Mouse (Mus musculus): ENCODE data around the gene Ydjc.

Gene Ydjc

GRCm38 (mm10) chr16:17144339-17144738 is at the start of gene Ydjc:
Ydjc (plus strand) TSS chr16:17144621.
- no peak for DNase-seq (ENCODE audit: low read depth, low spot score)

GRCm38 (mm10) chr16:17096938-17097337 is 47.5 kb upstream of the Ydjc start:
- DNase-seq (ENCODE audit: low read depth, low spot score) = no peak

DNA sequence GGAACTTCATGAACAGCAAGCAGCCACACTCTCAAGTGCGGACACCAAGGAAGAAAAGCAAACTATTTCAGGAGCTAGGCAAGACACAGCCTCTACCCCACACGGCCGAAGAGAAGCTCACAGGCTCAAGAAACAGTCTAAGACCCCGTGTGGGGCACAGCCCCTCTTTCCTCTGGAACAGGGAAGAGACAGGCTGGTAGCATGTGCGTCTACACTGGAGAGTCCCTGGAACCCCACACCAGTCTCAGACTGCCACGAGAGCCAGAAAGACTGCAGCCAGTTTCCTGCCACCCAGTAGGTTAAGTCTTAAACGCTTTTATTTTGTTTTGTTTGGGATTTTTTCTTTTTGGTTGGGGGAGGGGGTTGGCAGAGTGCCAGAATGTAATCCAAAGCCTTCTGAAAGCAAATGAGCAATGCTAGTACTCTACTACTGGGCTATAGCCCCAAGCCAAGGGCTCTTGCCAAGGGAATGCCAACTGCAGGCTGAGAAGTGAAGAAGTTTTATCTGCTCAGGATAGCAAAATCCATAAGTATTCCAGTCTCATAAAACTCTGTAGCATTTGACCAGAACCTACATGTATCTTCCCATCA is 41.7 kb upstream of the Ydjc start:
- DNase-seq (ENCODE audit: low read depth, low spot score) = no peak

- DNase-seq (ENCODE audit: low read depth, low spot score) = no peak
Observed at GRCm38 (mm10) chr16:17104600-17104999, 39.8 kb upstream of the Ydjc start.

DNA sequence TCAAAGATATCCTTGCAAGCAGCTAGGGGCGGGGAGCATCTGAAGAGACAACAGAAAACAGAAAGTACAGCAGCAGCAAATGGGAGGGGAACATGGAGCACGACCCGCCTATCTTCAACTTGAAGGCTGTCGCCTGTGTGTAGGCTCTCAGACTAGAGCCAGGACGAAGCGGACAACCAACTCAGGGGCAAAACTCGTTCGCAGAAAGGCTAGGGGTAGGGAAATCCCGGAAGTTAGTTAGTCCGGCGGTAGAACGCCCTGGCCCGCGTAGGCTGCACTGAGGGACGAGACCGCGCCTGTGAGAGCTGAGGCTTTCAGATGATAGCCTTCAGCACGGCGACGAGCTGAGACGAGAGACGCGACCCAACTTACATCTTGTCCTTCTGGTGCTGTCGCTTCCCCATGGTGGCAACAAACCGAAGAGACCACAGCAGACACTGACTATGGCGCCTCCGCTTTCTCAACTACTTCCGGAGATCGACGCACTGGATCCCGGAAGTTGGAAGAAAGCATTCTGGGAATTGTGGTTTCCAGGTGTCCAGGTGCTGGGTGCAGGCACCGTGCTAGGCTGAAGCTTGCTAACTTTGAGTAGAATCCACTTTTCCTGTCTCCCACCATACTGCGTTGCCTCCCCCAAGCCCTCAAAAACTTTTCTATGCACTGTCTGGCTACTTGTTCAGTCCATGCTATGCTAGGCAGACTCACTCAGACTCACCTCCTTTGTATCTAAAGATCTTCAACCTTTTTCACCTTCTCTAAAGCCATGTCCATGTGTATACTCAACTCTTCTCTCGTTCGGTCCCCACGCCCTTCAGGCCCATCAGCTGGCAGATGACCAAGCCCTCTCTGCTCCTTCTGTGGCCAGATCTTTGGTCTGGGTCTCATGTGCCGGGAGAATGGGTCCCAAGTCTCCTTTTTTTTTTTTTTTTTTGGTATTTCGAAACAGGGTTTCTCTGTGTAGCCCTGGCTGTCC is 33.4 kb upstream of the Ydjc start, which contains the start of gene Ppil2:
TSS of gene Ppil2 (minus strand) at position 487 of the 973 bp plus-strand sequence.
- peak; percentile 72 for DNase-seq (ENCODE audit: low read depth, low spot score)

DNA sequence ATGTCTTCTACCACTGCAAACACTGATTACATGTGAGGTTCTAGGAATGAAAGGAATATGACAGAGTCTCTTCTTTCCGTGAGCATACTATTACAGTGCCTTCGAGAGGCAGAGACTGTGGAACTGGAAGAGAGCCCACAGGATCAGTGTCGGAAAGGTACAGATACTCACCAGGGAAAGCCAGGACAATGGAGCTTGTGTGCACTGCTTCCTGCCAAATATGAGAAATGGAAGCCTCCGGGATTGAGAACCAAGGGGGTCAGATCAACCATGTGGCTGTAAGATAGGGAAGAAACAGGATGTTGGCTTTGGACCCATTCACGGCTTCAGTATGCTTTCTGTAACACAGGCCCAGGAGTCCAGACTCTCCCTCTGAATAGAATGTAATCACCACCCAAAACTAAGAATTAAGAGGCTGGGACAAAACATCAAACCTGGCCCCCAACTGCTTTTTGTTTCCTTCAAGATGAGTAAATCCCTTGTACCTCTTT is 27.1 kb upstream of the Ydjc start:
- no peak for DNase-seq (ENCODE audit: low read depth, low spot score)

GRCm38 (mm10) chr16:17121569-17121968 is 22.9 kb upstream of the Ydjc start:
- DNase-seq (ENCODE audit: low read depth, low spot score) = no peak

DNA sequence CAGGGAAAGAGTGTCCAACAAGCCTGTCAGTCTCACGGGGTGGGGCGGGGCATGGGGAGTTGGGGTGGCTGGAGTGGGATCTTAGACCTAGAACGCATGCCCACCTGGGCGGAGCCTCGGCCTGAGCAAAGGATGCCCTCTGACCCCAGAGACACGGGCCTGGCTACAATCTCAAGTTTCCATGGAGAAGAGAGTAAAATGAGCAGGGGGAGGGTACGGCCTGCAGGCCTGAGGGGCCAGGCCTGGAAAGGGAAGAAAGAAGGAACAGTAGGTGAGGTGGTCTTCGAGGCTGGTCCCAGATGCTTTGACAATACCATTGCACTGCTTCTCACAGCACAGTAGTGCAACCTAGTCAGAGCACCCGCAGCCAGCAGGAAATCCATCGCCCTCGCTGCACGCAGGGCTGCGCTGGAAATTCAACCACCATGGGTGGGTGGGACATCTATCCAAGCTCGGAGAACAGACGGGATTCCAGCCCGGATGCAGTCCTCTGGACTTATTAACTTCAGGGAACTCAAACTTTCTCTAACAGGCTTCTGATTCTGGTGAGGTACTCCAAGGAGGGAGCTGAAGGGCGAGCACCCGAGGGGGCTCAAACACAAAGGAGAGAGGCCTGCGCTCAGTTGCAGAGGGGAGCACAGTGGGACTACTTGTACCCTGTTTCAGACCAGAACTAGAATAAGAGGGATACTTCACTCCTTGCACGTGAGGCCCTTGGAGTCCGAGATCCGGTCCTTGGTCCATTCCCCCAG is 20.1 kb upstream of the Ydjc start:
- no peak for DNase-seq (ENCODE audit: low read depth, low spot score)

DNA sequence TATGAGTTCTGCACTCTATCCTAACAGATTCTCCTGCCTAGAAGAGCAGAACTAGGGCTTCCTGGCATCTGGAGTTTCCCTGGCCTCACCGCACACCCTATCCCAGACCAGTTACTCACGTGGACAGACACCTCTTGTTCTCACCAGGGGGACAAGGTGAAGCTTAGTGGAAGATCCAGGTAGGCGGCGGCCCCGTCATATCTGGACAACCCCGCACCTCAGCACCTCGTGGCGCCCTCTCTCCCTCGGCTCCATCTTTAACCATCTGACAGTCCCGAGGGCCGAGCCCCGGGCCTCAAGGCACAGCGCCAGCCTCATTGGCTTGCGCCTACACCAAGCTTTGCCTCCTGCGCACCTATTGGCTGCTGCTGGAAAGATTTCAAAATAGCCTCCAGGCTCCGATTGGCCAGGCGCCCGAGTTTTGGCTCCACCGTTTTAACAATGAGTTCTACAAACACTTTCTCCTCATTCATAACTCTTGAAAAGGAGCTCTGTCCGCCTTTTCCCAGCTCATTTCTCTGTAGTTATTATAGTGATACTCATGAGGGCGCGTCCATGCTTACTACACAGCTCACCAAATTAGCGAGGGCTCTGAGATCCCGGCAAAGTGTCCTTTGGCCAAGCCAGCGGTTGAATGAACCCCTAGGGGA is 19.4 kb upstream of the Ydjc start, which contains the start of gene 2610318N02Rik:
TSS of gene 2610318N02Rik (minus strand) at position 297 of the 650 bp plus-strand sequence.
- DNase-seq (ENCODE audit: low read depth, low spot score) = peak; percentile 52

DNA sequence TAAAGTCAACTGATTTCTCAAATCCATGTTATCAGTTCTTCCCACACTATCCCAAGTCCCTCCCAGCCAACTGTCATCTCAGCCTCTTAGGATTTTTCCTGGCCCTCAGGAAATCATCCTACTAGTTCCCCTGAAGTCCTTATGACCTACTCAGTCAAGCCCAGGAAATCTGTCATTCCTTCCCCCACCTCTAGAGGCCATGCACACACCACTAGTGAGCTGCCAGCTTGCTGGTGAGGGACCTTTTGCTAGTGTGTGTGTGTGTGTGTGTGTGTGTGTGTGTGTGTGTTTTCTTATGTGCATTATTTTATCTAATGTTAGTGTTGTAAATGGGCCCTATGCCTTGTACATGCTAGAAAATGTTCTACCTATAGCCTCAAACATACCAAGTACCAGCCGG is 17.1 kb upstream of the Ydjc start:
- DNase-seq (ENCODE audit: low read depth, low spot score) = no peak

DNA sequence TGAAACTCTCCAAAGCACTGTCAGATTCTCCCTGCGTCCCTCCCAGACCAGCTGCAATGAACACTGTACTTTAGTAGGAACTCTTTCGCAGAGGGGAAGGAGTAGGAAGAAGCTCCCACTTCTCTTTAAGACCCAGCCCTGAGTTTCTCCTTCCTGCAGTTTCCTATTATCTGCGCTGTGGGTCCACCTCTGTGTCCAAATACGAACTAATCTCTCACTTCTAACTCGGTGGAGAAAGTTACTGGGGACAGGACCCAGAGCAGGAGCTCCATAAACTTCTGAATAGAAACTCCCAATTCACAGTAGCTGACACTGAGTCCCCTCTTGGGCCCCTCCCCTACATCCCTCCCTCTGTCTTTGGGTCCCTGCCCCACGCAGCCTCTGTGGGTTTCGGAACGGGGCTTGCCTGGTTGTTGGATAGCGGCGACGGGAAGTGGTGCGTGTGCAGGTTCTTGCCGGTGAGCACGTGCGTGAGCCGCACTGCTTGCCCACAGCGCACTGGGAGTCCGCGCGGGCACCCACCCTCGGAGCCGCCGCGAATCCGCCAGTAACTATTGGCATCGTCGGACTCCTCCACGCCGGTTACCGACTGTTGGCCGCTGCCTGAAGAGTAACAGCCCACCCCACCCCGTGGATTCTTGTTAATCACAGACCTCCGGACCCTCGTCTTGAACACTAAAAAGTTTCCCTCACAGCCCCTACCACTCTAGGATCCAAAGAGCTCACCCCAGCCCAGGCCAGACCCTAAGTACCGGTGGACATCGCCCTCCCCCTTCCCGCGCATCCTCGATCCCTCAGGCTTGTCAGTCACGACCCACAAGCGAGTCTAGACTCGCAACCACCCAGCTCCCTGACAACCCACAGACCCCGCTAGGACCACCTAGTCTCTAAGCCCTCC is 13.0 kb upstream of the Ydjc start:
- DNase-seq (ENCODE audit: low read depth, low spot score) = no peak

GRCm38 (mm10) chr16:17132089-17132905 is 12.1 kb upstream of the Ydjc start, which contains the start of gene Sdf2l1:
Sdf2l1 (minus strand) TSS chr16:17132383.
- peak; percentile 93 for DNase-seq (ENCODE audit: low read depth, low spot score)

- no peak for DNase-seq (ENCODE audit: low read depth, low spot score)
Observed at GRCm38 (mm10) chr16:17132906-17133200, 11.6 kb upstream of the Ydjc start.

DNA sequence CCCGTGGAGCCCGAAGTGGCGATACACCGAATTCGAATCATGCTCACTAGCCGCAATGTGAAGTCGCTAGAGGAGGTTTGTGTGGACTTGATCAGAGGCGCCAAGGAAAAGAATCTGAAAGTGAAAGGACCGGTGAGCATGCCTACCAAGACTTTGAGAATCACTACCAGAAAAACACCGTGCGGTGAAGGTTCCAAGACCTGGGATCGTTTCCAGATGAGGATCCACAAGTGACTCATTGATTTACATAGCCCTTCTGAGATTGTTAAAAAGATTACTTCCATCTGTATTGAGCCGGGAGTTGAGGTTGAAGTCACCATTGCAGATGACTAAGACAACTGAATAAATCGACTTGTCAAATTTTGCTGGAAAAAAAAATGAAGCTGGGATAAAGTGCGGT is 7.1 kb upstream of the Ydjc start:
- no peak for DNase-seq (ENCODE audit: low read depth, low spot score)

- peak; percentile 65 for DNase-seq (ENCODE audit: low read depth, low spot score)
Observed at GRCm38 (mm10) chr16:17146772-17147235, 2.4 kb downstream of the Ydjc start, which contains the start of gene Ccdc116. Ccdc116 (minus strand) TSS chr16:17147229.

- no peak for DNase-seq (ENCODE audit: low read depth, low spot score)
Observed at GRCm38 (mm10) chr16:17147391-17147929, 3.0 kb downstream of the Ydjc start.

DNA sequence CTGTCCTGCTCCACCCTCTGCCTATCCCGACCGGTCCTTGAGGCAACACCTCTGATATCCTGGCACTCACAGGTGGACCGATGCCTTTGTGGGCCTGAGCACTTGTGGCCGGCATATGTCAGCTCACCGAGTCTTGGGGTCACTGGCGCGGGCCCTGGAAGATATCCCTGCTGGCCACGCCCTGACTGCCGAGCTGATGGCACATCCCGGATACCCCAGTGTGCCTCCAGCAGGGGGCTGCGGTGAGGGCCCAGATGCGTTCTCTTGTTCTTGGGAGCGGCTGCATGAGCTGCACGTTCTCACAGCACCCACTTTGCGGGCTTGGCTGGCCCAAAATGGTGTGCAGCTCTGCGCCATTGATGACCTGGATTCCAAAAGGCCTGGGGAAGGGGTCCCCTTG is 3.7 kb downstream of the Ydjc start:
- no peak for DNase-seq (ENCODE audit: low read depth, low spot score)

GRCm38 (mm10) chr16:17150520-17151258 is 6.3 kb downstream of the Ydjc start:
- DNase-seq (ENCODE audit: low read depth, low spot score) = no peak
